Mouse (Mus musculus) CH12.LX (cell line): ENCODE measurements around the gene Fam219b. TPM values are rescaled to one million over a fixed set of nuclear protein-coding genes. Genes with fewer than 3 reads are reported as not detected.

Source experiments
- DNase-seq: peaks from one replicate; pipeline ENCODE4 v3.0.0-alpha.2; 2013; ENCODE audit errors: extremely low read depth
- H3K27ac ChIP-seq: 2 replicates; pipeline ENCODE4 v1.5.1; 2012; ENCODE audit warnings: low read depth, mild to moderate bottlenecking, control low read depth, moderate library complexity; ENCODE audit not compliant: insufficient read depth
- H3K27me3 ChIP-seq: replicated peaks from 2 replicates; pipeline ENCODE3; 2012; ENCODE audit warnings: inconsistent platforms
- H3K36me3 ChIP-seq, 2 experiments: replicated peaks in 1 of 2; 2 replicates each; pipeline versions ENCODE3 to v1.6.1; 2012; ENCODE audit warnings: inconsistent platforms in 1 of 2, low read length in 1 of 2, mild to moderate bottlenecking in 1 of 2, mixed read lengths in 1 of 2, moderate library complexity in 1 of 2; ENCODE audit not compliant: control insufficient read depth in 1 of 2, insufficient read depth in 1 of 2
- H3K4me1 ChIP-seq, 2 experiments: 2 replicates each; pipeline ENCODE4 v1.6.1; 2012; ENCODE audit warnings: inconsistent platforms in 1 of 2, moderate library complexity in 1 of 2; ENCODE audit not compliant: insufficient read depth in 2 of 2, control insufficient read depth in 1 of 2
- H3K4me2 ChIP-seq: 2 replicates; pipeline ENCODE4 v1.6.1; 2012; ENCODE audit warnings: low read depth, mild to moderate bottlenecking, control low read depth; ENCODE audit not compliant: poor library complexity, insufficient read depth, severe bottlenecking
- H3K4me3 ChIP-seq, 3 experiments: fragments of 150-350 bp in 1 of 3; sonication (generic) in 1 of 3; replicated peaks in 1 of 3; 2 replicates each; pipeline versions ENCODE3 to v1.5.1; 2011 to 2012; ENCODE audit warnings: low read depth in 2 of 3, low read length in 2 of 3, mild to moderate bottlenecking in 2 of 3, moderate library complexity in 2 of 3, control low read depth in 1 of 3, improper control_type of control experiment in 1 of 3, inconsistent platforms in 1 of 3, mixed read lengths in 1 of 3; ENCODE audit not compliant: poor library complexity in 1 of 3
- H3K79me2 ChIP-seq: replicated peaks from 2 replicates; pipeline ENCODE4 v1.6.1; 2012; ENCODE audit warnings: mild to moderate bottlenecking, moderate library complexity; ENCODE audit not compliant: control insufficient read depth, poor library complexity, insufficient read depth, severe bottlenecking; ENCODE audit errors: extremely low read depth
- H3K9ac ChIP-seq: 2 replicates; pipeline ENCODE4 v1.6.1; 2012; ENCODE audit warnings: low read depth, mild to moderate bottlenecking, control low read depth, moderate library complexity; ENCODE audit not compliant: insufficient read depth
- H3K9me3 ChIP-seq: replicated peaks from 2 replicates; pipeline ENCODE3; 2012; ENCODE audit warnings: low read length, inconsistent platforms, mixed read lengths
- E2F4 ChIP-seq: IDR thresholded peaks from 2 replicates; pipeline ENCODE4 v1.6.1; 2011; ENCODE audit warnings: low read depth, low read length, improper control_type of control experiment; ENCODE audit not compliant: insufficient replicate concordance
- ELF1 ChIP-seq: IDR thresholded peaks from 2 replicates; pipeline ENCODE4 v1.6.1; 2014; ENCODE audit warnings: low read depth, mild to moderate bottlenecking, inconsistent platforms, low read length, improper control_type of control experiment
- EP300 ChIP-seq: IDR thresholded peaks from 2 replicates; pipeline ENCODE4 v1.6.1; 2011; ENCODE audit warnings: low read length, improper control_type of control experiment
- GABPA ChIP-seq: IDR thresholded peaks from 2 replicates; pipeline ENCODE4 v1.6.1; 2012; ENCODE audit warnings: low read depth, low read length, improper control_type of control experiment, inconsistent platforms; ENCODE audit not compliant: insufficient replicate concordance
- JUN ChIP-seq: IDR thresholded peaks from 2 replicates; pipeline ENCODE4 v1.6.1; 2011; ENCODE audit warnings: low read depth, mild to moderate bottlenecking, low read length, improper control_type of control experiment, moderate library complexity; ENCODE audit not compliant: insufficient read depth
- KAT2A ChIP-seq: IDR thresholded peaks from 2 replicates; pipeline ENCODE4 v1.6.1; 2012; ENCODE audit warnings: low read length, improper control_type of control experiment, inconsistent platforms; ENCODE audit not compliant: insufficient replicate concordance
- MAFK ChIP-seq: IDR thresholded peaks from 2 replicates; pipeline ENCODE4 v1.6.1; 2011; ENCODE audit warnings: low read length, improper control_type of control experiment; ENCODE audit not compliant: insufficient replicate concordance
- MAX ChIP-seq: IDR thresholded peaks from 2 replicates; pipeline ENCODE4 v1.6.1; 2011; ENCODE audit warnings: low read length, improper control_type of control experiment
- MAZ ChIP-seq: IDR thresholded peaks from 2 replicates; pipeline ENCODE4 v1.6.1; 2012; ENCODE audit warnings: low read depth, mild to moderate bottlenecking, inconsistent platforms, low read length, improper control_type of control experiment, moderate library complexity
- MEF2A ChIP-seq: IDR thresholded peaks from 2 replicates; pipeline ENCODE4 v1.6.1; 2014; ENCODE audit warnings: low read depth, mild to moderate bottlenecking, inconsistent platforms, low read length, improper control_type of control experiment, borderline replicate concordance
- MXI1 ChIP-seq: IDR thresholded peaks from 2 replicates; pipeline ENCODE4 v1.6.1; 2011; ENCODE audit warnings: mild to moderate bottlenecking, low read depth, low read length, improper control_type of control experiment
- NRF1 ChIP-seq: IDR thresholded peaks from 2 replicates; pipeline ENCODE4 v1.6.1; 2014; ENCODE audit warnings: low read depth, mild to moderate bottlenecking, inconsistent platforms, low read length, improper control_type of control experiment, moderate library complexity
- POLR2A ChIP-seq: IDR thresholded peaks from 2 replicates; pipeline ENCODE4 v1.6.1; 2011; ENCODE audit warnings: low read depth, mild to moderate bottlenecking, improper control_type of control experiment, low read length
- SIN3A ChIP-seq: IDR thresholded peaks from 2 replicates; pipeline ENCODE4 v1.6.1; 2012; ENCODE audit warnings: low read length, improper control_type of control experiment, inconsistent platforms
- UBTF ChIP-seq: IDR thresholded peaks from 2 replicates; pipeline ENCODE4 v1.6.1; 2012; ENCODE audit warnings: low read depth, mild to moderate bottlenecking, inconsistent platforms, low read length, improper control_type of control experiment, moderate library complexity
- USF1 ChIP-seq: IDR thresholded peaks from 2 replicates; pipeline ENCODE4 v1.6.1; 2014; ENCODE audit warnings: low read depth, mild to moderate bottlenecking, inconsistent platforms, low read length, improper control_type of control experiment
- USF2 ChIP-seq: conservative IDR thresholded peaks from 2 replicates; pipeline ENCODE4 v1.6.1; 2011; ENCODE audit warnings: low read depth, low read length, improper control_type of control experiment
- ZC3H11A ChIP-seq: IDR thresholded peaks from 2 replicates; pipeline ENCODE4 v1.6.1; 2012; ENCODE audit warnings: low read depth, mild to moderate bottlenecking, inconsistent platforms, low read length, improper control_type of control experiment
- ZKSCAN1 ChIP-seq: IDR thresholded peaks from 2 replicates; pipeline ENCODE4 v1.6.1; 2012; ENCODE audit warnings: low read depth, inconsistent platforms, low read length, improper control_type of control experiment, borderline replicate concordance
- dilution Hi-C: fragments of 300-500 bp; cut with MboI; formaldehyde crosslinking; loops from 2 replicates; pipeline ENCODE4 v1.14.3; 2020; ENCODE audit warnings: low sequenced_read_pairs; ENCODE audit not compliant: extremely low pct_unique_long_range_greater_than_20kb, extremely low pct_ligation_motif_present
- in situ Hi-C: fragments of 300-500 bp; cut with MboI; formaldehyde crosslinking; loops from 3 replicates; pipeline ENCODE4 v1.14.3; 2019; ENCODE audit warnings: low sequenced_read_pairs, low pct_ligation_motif_present, low pct_unique_long_range_greater_than_20kb, mixed read lengths
- polyA plus RNA-seq: library from polyadenylated mRNA; unstranded; fragments of >175 nt; gene quantifications from 2 replicates; pipeline ENCODE4 v1.2.1, GENCODE M21; 2012; ENCODE audit warnings: low read depth; ENCODE audit not compliant: insufficient read length
- total RNA-seq, 2 experiments: library from RNA; depleted of rRNA; stranded (reverse); fragments of 300-350 nt in 1 of 2; fragments of >200 nt in 1 of 2; gene quantifications; 2 replicates each; pipeline ENCODE4 v1.2.3; 2012 to 2014

Fam219b gene
- total and polyA plus RNA-seq, 3 experiments = 8.3 to 10.6 (median 9.2) TPM

DNA sequence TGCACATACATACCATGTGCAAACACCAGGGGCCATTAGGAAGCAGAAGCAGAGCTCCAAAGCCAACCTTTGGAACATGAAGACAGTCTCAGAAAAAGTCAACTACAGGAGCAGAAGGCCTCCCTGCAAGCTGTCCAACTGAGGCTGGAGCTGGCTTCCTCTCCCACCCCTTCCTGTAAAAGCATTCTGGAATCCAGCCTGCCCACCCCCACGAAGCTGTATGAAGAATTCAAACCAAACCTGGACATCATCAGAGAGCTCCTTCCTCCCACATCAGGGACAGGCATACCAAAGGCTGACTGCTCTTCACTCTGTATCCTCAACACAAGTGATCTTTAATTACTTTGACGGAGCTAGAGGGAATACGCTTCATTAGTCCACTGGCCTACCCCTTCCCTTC is 6.6 kb downstream of the Fam219b start:
- Histone ChIP-seq H3K4me3 (no peak overlapping the region), H3K4me2 (no peak overlapping the region), H3K27me3 (no peaks in the 10 kb centered on the region), H3K79me2 (no peaks in the 10 kb centered on the region), H3K9me3 (no peaks in the 10 kb centered on the region), H3K27ac (no peak overlapping the region), H3K4me1 (peaks cover 3 to 11% of the 10 kb centered on the region in 2 experiments; a peak in 3 of 4 replicates), H3K36me3 (peaks cover 82 to 97% of the 10 kb centered on the region in 2 experiments), H3K9ac (no peak overlapping the region)
- in situ Hi-C loops = no loop called here
- TF ChIP-seq MAFK = no peak
- TF ChIP-seq POLR2A = peak; percentile 19; the same call in 1 of the 2 replicates
- dilution Hi-C loops = no loop called here
- no peak for DNase-seq

- no peak overlapping the region for H3K9ac ChIP-seq
- no peaks in the 10 kb centered on the region for H3K9me3 ChIP-seq
- in situ Hi-C loops = no loop called here
- peaks cover 0 to 11% of the 10 kb centered on the region in 2 experiments; a peak in 3 of 4 replicates for H3K4me1 ChIP-seq
- no peak overlapping the region for H3K4me3 ChIP-seq
- dilution Hi-C loops = no loop called here
- H3K27me3 ChIP-seq = no peaks in the 10 kb centered on the region
- H3K27ac ChIP-seq = no peak overlapping the region
- H3K4me2 ChIP-seq = no peak overlapping the region
- DNase-seq = no peak
- no peaks in the 10 kb centered on the region for H3K79me2 ChIP-seq
- TF ChIP-seq ZKSCAN1 (no peak), USF2 (no peak), EP300 (no peak), MXI1 (no peak), MAZ (no peak), KAT2A (no peak), USF1 (no peak), SIN3A (no peak), UBTF (no peak), GABPA (no peak), MAX (no peak), NRF1 (no peak), ELF1 (no peak), E2F4 (no peak), ZC3H11A (no peak), MEF2A (no peak), JUN (no peak)
- peaks cover 70 to 86% of the 10 kb centered on the region in 2 experiments for H3K36me3 ChIP-seq
Observed at GRCm38 (mm10) chr9:57547287-57547686, 10.0 kb downstream of the Fam219b start.
